Comparison of ENCODE assay signal across 12 mouse cellular contexts in genomic region chr13:101736521-101737387, GRCm38 (mm10). TPM values are rescaled to one million over a fixed set of nuclear protein-coding genes. Genes with fewer than 3 reads are reported as not detected.
DNase-seq lines count a peak whose midpoint lies in the region; ATAC-seq and TF ChIP-seq lines count a peak whose summit lies in the region.
"Had no signal": no experiment of that assay in that cellular context is flagged by ENCODE, and none has a peak within 500 bp of the region (broad histone marks: within the 10 kb centered on the region; RNA-seq: fewer than 3 reads in every experiment).

No protein-coding gene starts in this region.

- no peaks in the 10 kb centered on the region for H3K36me3 ChIP-seq in intestine, embryonic 15.5 days
- H3K36me3 ChIP-seq in intestine, embryonic 16.5 days (ENCODE audit: control insufficient read depth, insufficient read depth, low read length) = no peaks in the 10 kb centered on the region
- H3K36me3 ChIP-seq in thymus, adult 2 months (ENCODE audit: control insufficient read depth, insufficient read depth, low read length) = no peaks in the 10 kb centered on the region
- H3K36me3 ChIP-seq in liver, postnatal 0 days (replicated peaks; ENCODE audit: insufficient read depth, low read length) = no peaks in the 10 kb centered on the region
- no peaks in the 10 kb centered on the region for H3K36me3 ChIP-seq in neural tube, embryonic 15.5 days
- H3K36me3 ChIP-seq: limb, embryonic 10.5 days; midbrain, embryonic 15.5 days had no signal

- no peaks in the 10 kb centered on the region for H3K27me3 ChIP-seq in intestine, embryonic 15.5 days (replicated peaks)
- H3K27me3 ChIP-seq in intestine, embryonic 16.5 days (replicated peaks; ENCODE audit: control insufficient read depth, insufficient read depth, low read length) = no peaks in the 10 kb centered on the region
- H3K27me3 ChIP-seq in thymus, adult 2 months (ENCODE audit: control insufficient read depth, insufficient read depth, low read length) = no peaks in the 10 kb centered on the region
- no peaks in the 10 kb centered on the region for H3K27me3 ChIP-seq in liver, postnatal 0 days (ENCODE audit: insufficient read depth, low read length)
- H3K27me3 ChIP-seq in neural tube, embryonic 15.5 days (replicated peaks) = no peaks in the 10 kb centered on the region
- H3K27me3 ChIP-seq: midbrain, embryonic 15.5 days had no signal

- H3K4me2 ChIP-seq in intestine, embryonic 15.5 days (replicated peaks) = no peak overlapping the region
- H3K4me2 ChIP-seq in intestine, embryonic 16.5 days (ENCODE audit: low read depth, low read length) = no peak overlapping the region
- peak overlapping the region; percentile 45 for H3K4me2 ChIP-seq in liver, postnatal 0 days (ENCODE audit: low read depth, low read length)
- H3K4me2 ChIP-seq in neural tube, embryonic 15.5 days = no peak overlapping the region
- H3K4me2 ChIP-seq: hindbrain, embryonic 14.5 days; midbrain, embryonic 15.5 days had no signal

- no peak overlapping the region for H3K9ac ChIP-seq in intestine, embryonic 15.5 days
- H3K9ac ChIP-seq in intestine, embryonic 16.5 days (ENCODE audit: low read depth, low read length) = no peak overlapping the region
- H3K9ac ChIP-seq in liver, postnatal 0 days (replicated peaks) = 0 out of 2 replicates have a peak overlapping the region, but pooled peaks have one; percentile 22
- H3K9ac ChIP-seq in neural tube, embryonic 15.5 days (replicated peaks) = no peak overlapping the region
- H3K9ac ChIP-seq: hindbrain, embryonic 14.5 days; midbrain, embryonic 15.5 days had no signal

- whole genome bisulfite sequencing in intestine, embryonic 15.5 days = 58% methylated on average over 16 of the region's 16 CpGs
- 61% methylated on average over 16 of the region's 16 CpGs for WGBS in intestine, embryonic 16.5 days
- 28% methylated on average over 16 of the region's 16 CpGs for WGBS in thymus, adult 2 months
- 38% methylated on average over 16 of the region's 16 CpGs for WGBS in liver, postnatal 0 days (ENCODE audit: insufficient replicate concordance)
- WGBS in neural tube, embryonic 15.5 days = 75% methylated on average over 16 of the region's 16 CpGs

- intact Hi-C loops in left cerebral cortex, adult 2 months (cut with DNase I) = loop anchor here (1.0 to 10.0 kb wide), 2 partner anchors 508 to 772 kb away; no protein-coding TSS in a partner anchor

- TF ChIP-seq POLR2A in thymus, adult 2 months (IDR thresholded peaks at IDR 0.05; ENCODE audit: control insufficient read depth, extremely low read depth, insufficient read depth, low read length, poor library complexity) = no peak

- no peak for TF ChIP-seq EP300 in liver, postnatal 0 days (IDR thresholded peaks at IDR 0.05; ENCODE audit: low read depth)

- TF ChIP-seq CTCF in thymus, adult 2 months (IDR thresholded peaks at IDR 0.05; ENCODE audit: borderline replicate concordance, control insufficient read depth, extremely low read depth, insufficient read depth, low read length, poor library complexity) = no peak
- TF ChIP-seq CTCF in liver, postnatal 0 days (IDR thresholded peaks at IDR 0.05; ENCODE audit: low read depth) = no peak
- TF ChIP-seq CTCF in left cerebral cortex, adult 2 months (IDR thresholded peaks at IDR 0.05) = no peak

- H3K9me3 ChIP-seq in intestine, embryonic 15.5 days = no peaks in the 10 kb centered on the region
- no peaks in the 10 kb centered on the region for H3K9me3 ChIP-seq in intestine, embryonic 16.5 days (ENCODE audit: control insufficient read depth, low read length)
- H3K9me3 ChIP-seq in liver, postnatal 0 days (ENCODE audit: low read length) = no peaks in the 10 kb centered on the region
- no peaks in the 10 kb centered on the region for H3K9me3 ChIP-seq in neural tube, embryonic 15.5 days (replicated peaks)
- H3K9me3 ChIP-seq: limb, embryonic 10.5 days; midbrain, embryonic 15.5 days had no signal

- H3K4me1 ChIP-seq in intestine, embryonic 15.5 days (replicated peaks) = peaks cover 36% of the 10 kb centered on the region
- peaks cover 35% of the 10 kb centered on the region for H3K4me1 ChIP-seq in intestine, embryonic 16.5 days (ENCODE audit: control insufficient read depth, insufficient read depth, low read length)
- H3K4me1 ChIP-seq in thymus, adult 2 months (replicated peaks; ENCODE audit: control insufficient read depth, insufficient read depth, low read length) = peaks cover 29% of the 10 kb centered on the region
- peaks cover 32% of the 10 kb centered on the region for H3K4me1 ChIP-seq in liver, postnatal 0 days (ENCODE audit: insufficient read depth)
- H3K4me1 ChIP-seq in neural tube, embryonic 15.5 days = peaks cover 20% of the 10 kb centered on the region

- ATAC-seq in intestine, embryonic 15.5 days = no peak
- no peak for ATAC-seq in intestine, embryonic 16.5 days
- no peak for ATAC-seq in liver, postnatal 0 days
- ATAC-seq in neural tube, embryonic 15.5 days (ENCODE audit: low FRiP score) = no peak
- ATAC-seq: midbrain, embryonic 15.5 days had no signal

- H3K27ac ChIP-seq in intestine, embryonic 15.5 days = peak overlapping the region; percentile 13; the same call in 1 of the 2 replicates
- H3K27ac ChIP-seq in intestine, embryonic 16.5 days (ENCODE audit: low read length) = no peak overlapping the region
- peak overlapping the region; percentile 36 for H3K27ac ChIP-seq in thymus, adult 2 months (ENCODE audit: control insufficient read depth, insufficient read depth, low read length)
- H3K27ac ChIP-seq in liver, postnatal 0 days (ENCODE audit: low read depth) = no peak overlapping the region
- no peak overlapping the region for H3K27ac ChIP-seq in left cerebral cortex, adult 2 months
- no peak overlapping the region for H3K27ac ChIP-seq in neural tube, embryonic 15.5 days (replicated peaks)
- H3K27ac ChIP-seq: hindbrain, embryonic 14.5 days; limb, embryonic 10.5 days; midbrain, embryonic 15.5 days had no signal

- no peak for DNase-seq in thymus, adult 2 months
- DNase-seq in thymus, postnatal 14 days = no peak
- DNase-seq in liver, postnatal 0 days = no peak
- no peak for DNase-seq in left cerebral cortex, adult 2 months (ENCODE audit: extremely low spot score in 1 of 2, low spot score in 2 of 2)
- DNase-seq in neural tube, embryonic 10.5 days (ENCODE audit: extremely low spot score, low spot score) = no peak
- DNase-seq: cerebellum, adult 11 months had no signal

- no peak overlapping the region for H3K4me3 ChIP-seq in intestine, embryonic 15.5 days (replicated peaks)
- H3K4me3 ChIP-seq in intestine, embryonic 16.5 days (ENCODE audit: low read length) = no peak overlapping the region
- H3K4me3 ChIP-seq in thymus, adult 2 months (ENCODE audit: control insufficient read depth, insufficient read depth, low read length) = no peak overlapping the region
- no peak overlapping the region for H3K4me3 ChIP-seq in liver, postnatal 0 days (ENCODE audit: low read depth, low read length)
- H3K4me3 ChIP-seq in left cerebral cortex, adult 2 months = no peak overlapping the region
- H3K4me3 ChIP-seq in neural tube, embryonic 15.5 days (replicated peaks) = no peak overlapping the region
- H3K4me3 ChIP-seq: limb, embryonic 10.5 days; midbrain, embryonic 15.5 days had no signal

RNA-seq across cellular contexts. Expression of gene Pik3r1, which starts 31.3 kb away (rescaled TPM):
- 29.6 and 30.8 TPM in 2 replicates for polyA plus RNA-seq in intestine, embryonic 15.5 days (2015; fragmentation: Nextera tagmentation; extraction: Ambion mirVana)
- 20.9 and 24.8 TPM in 2 replicates for polyA plus RNA-seq in intestine, embryonic 16.5 days (2015; fragmentation: Nextera tagmentation; extraction: Ambion mirVana)
- 33.1 and 35.2 TPM in 2 replicates for polyA plus RNA-seq in thymus, adult 2 months (2012; rRNA removed)
- 18.0 and 18.5 TPM in 2 replicates for polyA plus RNA-seq in liver, postnatal 0 days (2015; fragmentation: Nextera tagmentation; extraction: Ambion mirVana)
- 100 to 1,000 TPM; 136 to 159 TPM for total RNA-seq in left cerebral cortex, adult 2 months (2021)
- polyA plus RNA-seq in neural tube, embryonic 15.5 days (2015; fragmentation: Nextera tagmentation; extraction: Ambion mirVana) = 63.0 and 65.5 TPM in 2 replicates

Comparison
In these comparisons a context has a peak if more than half of its experiments do, and no peak if none do; other contexts are left out.
1. H3K27ac ChIP-seq: peak in intestine, embryonic 15.5 days (single experiment) and thymus, adult 2 months (single experiment); none in intestine, embryonic 16.5 days (single experiment), liver, postnatal 0 days (single experiment), left cerebral cortex, adult 2 months (single experiment) and neural tube, embryonic 15.5 days (single experiment).